Mouse (Mus musculus) c-Kit-positive CD71-positive TER-119-positive erythroid progenitor cells, embryonic 14.5 days (primary cell): ENCODE measurements around the gene Banf2.

ENCODE experiments used
- DNase-seq: peaks from one replicate; pipeline ENCODE4 v3.0.0-alpha.2; 2013; ENCODE audit warnings: low spot score

Banf2 gene

GRCm38 (mm10) chr2:144101463-144101961, 68.7 kb downstream of the Banf2 start:
- DNase-seq, result no peak

DNA sequence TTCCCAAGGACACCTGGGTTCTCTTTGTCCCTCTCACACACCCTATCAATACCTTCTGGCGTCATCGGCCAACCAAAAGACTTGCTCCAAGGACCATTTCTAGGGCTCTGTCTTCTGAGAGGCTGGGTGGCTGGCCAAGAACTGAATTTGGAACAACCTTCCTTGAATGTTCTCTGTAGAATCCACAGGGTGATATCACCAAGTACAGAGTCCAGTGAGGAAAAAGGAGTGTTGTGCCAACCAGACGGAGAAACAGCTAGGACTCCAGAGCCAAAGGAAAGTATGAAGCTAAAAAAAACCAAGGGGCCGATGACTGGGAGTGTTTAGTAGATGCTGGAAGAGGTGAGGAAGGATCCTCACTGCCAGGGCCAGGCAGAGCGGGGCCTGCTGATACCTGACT, 74.5 kb downstream of the Banf2 start:
- DNase-seq, result no peak

GRCm38 (mm10) chr2:144107810-144108209, 75.0 kb downstream of the Banf2 start:
- no peak for DNase-seq

DNA sequence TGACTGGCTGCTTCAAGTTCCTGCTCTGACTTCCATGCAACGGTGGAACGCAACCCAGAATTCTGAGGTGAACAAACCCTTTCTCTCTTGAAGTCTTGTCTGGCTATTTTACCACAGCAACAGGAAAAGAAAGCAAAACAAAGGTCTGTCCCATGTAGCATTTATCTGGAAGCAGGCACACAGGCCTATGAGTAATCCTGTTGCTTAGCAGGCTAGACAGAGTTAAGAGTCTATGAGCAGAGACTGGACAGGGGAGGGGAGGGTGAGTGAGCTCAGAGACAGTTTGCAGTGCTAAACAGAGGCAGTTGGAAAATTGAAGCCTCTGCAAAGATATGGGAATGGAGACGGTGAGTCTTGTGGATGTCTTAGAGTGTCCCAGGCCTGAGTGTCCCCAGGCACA, 75.5 kb downstream of the Banf2 start:
- no peak for DNase-seq

DNA sequence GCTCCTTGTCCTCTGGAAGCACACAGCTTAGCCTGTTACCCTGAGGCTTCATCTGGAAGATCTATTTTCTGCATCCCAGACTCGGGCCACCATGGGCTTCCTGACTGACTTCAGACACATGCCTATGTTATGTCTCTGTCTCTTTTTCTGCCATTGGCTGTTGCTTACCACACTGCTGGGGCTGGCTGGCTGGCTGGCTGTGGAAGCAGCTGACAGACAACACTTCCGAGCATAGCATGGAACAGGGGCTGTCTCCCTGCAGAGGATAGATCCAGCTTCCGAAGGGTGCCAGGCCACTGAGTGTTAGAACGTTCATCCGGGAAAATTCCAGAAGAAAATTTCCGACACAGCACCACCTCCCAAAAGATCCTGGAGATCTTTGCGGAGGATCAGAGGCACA, 79.1 kb downstream of the Banf2 start:
- DNase-seq, result no peak

- no peak for DNase-seq
These were observed 79.8 kb downstream of the Banf2 start for GRCm38 (mm10) chr2:144112666-144113065.

DNA sequence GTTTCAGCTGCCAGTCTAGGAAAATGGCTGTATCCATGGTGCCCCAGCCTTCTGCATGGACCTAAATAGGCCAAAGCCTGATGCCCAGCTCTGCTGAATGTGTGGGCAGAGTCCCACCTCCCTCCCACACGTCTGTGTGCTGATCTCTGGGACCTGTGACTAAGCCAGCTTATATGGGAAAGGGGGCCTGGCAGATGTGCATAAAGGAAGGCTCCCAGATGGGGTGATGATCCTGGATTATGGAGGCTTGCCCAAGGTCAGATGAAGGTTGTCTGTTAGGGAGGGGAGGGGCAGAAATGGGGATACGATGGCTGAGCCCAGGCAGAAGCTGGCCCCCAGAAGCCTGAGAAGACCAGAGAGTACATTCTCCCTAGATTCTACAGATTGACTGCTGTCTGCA, 85.2 kb downstream of the Banf2 start:
- no peak for DNase-seq

- no peak for DNase-seq
These were observed 87.4 kb downstream of the Banf2 start for GRCm38 (mm10) chr2:144120186-144120823.

DNA sequence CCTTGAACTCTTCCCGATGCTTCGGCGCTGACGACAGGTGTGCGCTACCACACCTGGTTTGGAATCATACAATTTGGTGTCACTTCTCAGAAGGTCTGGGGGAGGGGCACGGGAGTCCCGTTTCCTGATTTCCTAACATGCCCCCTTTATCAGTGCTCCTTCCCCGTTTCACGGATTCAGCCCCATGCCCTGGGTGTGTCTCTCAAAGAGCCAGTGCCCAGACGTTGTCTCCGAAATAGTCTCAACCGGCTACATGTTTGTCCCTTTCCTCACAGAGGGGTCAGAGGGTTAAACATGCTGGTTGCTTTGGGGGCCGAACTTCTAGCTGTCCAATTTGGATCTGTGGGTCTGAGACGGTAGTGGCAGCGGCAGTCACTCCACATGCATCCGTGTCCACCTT, 89.2 kb downstream of the Banf2 start:
- no peak for DNase-seq
